Mouse (Mus musculus) liver, embryonic 14.5 days (tissue): ENCODE results near the gene Dlgap1.

Experiments
- CTCF ChIP-seq: IDR thresholded peaks from 2 replicates; pipeline ENCODE4 v1.5.1; 2016; ENCODE audit warnings: antibody characterized with exemption, low read depth, control low read depth
- EP300 ChIP-seq: IDR thresholded peaks from 2 replicates; pipeline ENCODE4 v1.6.1; 2016; ENCODE audit warnings: antibody characterized with exemption, low read depth

DNA sequence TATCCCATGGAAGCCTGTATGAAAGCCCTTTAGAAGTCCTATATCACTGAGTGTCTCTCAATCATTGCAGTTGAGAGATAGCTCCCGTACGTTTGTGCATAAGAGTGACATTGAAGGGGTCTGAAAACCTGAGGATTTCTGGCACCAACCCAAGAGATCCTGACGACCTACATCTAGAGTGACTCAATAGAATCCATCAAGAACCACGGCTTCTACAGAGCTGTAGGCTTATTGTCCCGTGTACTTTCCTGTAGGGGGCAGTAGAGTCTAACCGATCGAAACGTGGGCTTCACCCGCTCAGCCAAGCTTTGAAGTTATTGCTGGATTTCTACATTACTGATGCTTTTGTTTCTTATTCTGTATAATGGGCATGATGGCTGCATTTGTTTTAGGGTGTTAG, 558.2 kb downstream of the Dlgap1 start:
- TF ChIP-seq CTCF = peak; percentile 52
- no peak for TF ChIP-seq EP300
